Mouse (Mus musculus): Measurements from ENCODE around the gene Nkx1-1. TPM values are rescaled to one million over a fixed set of nuclear protein-coding genes. Genes with fewer than 3 reads are reported as not detected.

Nkx1-1 gene
- total RNA-seq (2017) = not detected in 2 replicates

DNA sequence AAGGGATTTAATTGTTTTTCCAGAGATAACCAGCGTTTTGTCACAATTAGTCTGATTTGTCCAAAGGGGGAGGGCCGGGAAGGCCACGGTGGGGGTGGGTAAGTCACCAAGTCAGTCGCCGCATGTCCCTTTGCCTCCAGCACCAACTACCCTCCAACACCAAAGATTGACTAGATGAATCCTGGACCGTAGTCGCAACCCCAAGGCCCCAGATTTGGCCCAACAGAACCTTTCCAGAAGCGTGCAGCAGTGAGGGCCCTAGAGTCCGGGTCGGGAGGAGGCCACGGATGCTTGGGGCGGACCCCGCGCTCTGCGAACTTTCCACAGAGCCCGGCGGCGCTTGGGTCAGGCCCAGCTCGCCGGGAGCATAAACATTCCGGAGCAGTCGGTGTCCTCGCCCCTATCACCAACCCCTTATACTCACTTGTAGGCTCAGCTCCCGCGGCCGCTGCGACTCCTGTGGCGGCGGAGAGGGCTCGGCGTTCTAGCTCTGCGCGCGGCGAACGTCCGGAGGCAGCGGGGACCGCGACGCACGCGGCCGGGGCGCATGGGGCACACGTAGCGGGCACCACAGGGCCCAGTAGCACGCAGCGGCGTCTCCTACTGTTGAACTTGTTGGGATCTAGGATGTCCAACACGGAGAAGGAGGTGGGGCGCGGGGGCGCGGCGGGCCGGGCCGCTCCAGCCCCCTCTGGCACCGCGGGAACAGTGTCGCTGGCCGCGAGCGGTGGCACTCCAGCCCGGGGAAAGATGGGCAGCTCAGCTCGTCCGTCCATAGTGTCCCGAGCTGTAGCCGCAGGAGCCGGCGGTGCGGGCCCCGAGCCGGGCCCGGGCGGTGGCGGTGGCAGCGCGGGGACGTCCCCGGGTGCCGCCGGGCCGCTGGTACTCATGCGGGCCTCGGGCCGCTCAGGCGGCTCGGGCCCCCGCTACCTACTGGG, at the start of gene Nkx1-1:
Gene Nkx1-1 (minus strand): TSS at position 776 of the 938 bp plus-strand sequence.
- ATAC-seq (replicated peaks; ENCODE audit: low read depth, poor library complexity, severe bottlenecking) = no peak

DNA sequence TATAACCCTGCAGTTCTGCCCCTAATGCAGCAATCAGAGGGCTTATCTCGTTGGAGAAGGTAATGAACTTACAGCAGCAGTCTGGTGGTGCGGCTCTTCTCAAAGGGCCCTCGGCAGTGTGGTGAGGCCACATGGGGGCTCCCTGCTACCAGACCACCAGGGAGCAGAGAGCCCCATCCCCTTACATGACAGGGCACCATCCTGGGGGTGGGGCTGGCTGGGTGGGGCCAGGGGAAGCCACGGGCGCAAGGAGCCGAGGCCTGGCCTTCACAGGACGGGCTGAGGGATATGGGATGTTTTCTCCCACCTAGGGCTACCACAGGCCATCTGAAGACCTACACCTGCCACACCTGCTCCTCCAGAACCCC, 47.5 kb upstream of the Nkx1-1 start:
- ATAC-seq (replicated peaks; ENCODE audit: low read depth, poor library complexity, severe bottlenecking) = no peak

DNA sequence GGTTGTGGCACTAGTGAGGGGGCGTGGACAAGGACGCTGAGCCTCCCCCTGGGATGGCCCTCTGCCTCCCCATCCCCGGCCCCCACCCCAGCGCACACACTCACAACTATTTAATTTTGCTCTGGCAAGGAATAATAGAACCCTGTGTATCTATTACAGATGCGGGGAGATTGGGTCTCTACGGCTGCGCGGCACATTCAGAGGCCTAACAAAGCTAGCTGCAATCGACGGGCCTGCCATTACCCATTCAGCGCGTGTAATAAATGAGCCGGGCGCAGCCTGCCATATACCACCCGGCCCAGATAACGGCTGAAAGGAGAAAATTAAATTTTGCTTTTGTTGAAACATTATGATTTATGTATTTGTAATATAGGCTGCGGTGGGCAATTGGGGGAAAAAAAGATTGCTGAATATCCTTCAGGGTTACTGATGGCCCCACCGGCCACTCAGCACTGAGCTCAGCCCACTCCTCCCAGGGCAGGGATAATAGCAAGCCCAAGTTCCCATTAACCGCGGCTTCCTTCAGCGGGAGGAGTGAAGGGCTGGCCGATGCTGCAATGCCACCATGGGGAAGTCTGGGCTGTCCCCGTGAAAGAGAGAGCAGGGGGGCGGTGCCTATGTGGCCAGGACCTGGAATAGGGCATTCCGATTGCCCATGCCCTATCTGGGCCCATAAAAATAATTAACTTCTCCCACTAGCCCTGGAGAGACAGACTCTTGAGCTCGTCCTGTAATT, 47.0 kb upstream of the Nkx1-1 start:
- 0 out of 2 replicates have a peak, but pooled peaks have one; percentile 32 for ATAC-seq (replicated peaks; ENCODE audit: low read depth, poor library complexity, severe bottlenecking)

DNA sequence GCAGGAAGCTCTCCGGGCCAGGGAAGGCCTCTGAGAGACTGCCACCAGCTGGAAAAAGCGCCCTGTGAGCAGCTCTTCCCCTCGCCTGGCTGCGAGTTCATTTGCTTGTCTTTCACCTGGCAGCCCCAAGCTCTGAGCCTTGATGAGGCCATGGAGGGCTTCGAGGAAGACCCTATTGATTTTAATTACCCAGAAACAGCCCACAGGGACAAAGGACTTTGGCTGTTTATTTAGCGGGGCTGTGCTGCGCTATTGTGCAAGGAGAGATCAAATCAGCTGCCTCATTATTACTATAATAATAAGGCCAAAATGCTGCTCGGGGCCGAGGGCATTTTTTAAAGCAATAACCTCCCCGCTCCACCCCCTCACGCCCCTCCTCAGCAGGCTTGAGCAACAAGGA, 31.7 kb upstream of the Nkx1-1 start:
- no peak for ATAC-seq (replicated peaks; ENCODE audit: low read depth, poor library complexity, severe bottlenecking)

DNA sequence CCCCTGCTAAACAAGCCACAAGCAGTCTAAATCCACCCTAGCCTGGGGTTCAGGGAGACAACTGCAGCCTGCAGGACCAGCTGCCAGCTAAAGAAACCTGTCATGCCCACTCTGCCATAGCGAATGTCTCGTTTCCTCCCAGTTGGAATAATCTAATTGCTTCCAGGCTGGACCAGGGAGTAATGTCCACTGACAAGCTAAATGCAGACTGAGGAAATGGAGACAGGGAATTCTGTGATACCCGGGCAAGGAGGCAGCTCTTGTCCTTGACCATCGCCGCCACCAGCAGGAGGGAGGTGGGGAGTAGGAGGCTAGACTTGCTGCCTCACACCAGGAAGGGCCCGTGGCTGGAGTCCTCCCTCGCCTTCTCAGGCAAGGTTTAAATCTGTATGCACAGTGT, 30.6 kb upstream of the Nkx1-1 start:
- no peak for ATAC-seq (replicated peaks; ENCODE audit: low read depth, poor library complexity, severe bottlenecking)

DNA sequence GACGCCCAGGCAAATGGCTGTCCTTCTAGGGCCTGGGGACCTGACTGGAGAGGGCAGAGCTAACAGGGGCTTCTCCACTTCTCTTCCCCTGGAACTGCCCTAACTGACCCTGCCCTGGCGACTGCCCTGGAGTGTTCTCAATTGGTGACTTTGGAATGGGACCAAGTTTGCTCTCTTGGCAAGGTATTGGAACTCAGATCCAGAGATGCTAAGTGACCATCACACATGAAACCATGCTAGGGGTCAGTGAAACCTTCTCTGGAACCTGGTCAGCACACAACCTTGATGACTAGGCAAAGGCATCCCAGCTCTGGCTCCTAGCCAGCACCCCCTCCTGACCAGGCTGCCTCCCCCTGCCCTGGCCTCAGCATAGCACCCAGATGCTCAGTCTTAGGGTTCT, 25.3 kb upstream of the Nkx1-1 start:
- no peak for ATAC-seq (replicated peaks; ENCODE audit: low read depth, poor library complexity, severe bottlenecking)

DNA sequence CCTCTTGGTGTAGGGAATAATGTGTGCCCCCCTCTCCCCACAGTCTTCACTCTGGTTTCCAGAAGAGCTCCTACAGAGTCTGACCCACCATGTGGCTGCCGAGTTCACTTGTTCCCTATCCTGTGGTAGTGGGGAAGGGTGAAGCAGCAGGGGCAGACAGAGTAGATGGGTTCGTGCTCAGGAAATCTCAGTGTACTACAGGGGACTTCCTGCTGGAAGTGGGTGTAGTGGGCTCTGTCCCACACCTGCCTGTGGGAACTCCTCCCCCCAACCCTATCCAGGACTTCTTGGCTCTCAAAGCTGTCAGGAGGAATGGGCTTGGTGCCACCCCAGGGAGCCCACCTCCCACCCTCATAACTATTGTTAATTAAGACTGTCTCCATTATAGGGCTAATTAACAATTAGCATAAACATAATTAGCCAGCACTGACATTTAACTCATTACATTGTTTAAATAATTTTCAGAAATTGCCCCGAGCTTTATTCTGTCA, 24.4 kb upstream of the Nkx1-1 start:
- ATAC-seq (replicated peaks; ENCODE audit: low read depth, poor library complexity, severe bottlenecking) = no peak

DNA sequence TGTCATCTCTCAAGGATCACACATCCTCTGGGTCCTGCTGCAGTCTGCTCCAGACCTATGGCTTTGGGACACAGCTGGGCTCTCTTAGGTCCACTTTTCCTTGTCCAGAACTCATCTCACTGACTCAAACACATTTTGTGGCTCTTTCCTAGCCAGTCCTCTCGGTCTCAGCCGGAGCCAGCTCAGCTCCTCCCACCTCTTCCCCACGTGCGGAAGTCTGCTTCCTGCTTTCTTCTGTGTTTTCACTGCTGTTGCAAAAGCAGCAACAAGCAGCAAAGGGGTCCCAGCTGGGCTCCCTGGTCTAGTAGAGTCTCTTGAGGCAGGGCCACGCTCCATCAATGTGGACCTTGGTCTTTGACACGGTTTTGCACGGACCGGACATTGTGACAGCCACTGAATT, 22.0 kb upstream of the Nkx1-1 start:
- peak; percentile 53 for ATAC-seq (replicated peaks; ENCODE audit: low read depth, poor library complexity, severe bottlenecking)

DNA sequence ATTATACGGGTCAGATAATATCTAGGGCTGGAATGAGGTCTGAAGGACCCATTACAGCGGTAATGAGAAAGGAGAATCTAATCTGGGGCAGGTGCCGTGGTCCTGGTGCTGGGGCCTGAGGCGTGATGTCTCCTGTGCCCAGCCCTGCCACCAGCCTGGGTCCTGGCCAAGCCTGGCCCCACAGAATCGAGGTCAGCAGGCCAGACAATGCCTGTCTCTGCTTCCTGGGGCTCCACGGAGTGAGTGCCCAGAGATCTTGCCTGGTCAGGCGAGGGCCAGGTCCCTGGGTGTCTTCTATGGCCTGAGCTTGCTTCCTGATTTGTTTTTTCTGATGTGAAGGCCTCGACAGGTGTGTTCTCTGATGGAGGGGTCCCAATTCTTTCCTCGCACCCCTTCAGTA, 10.0 kb upstream of the Nkx1-1 start:
- peak; percentile 6; the same call in 1 of the 2 replicates for ATAC-seq (replicated peaks; ENCODE audit: low read depth, poor library complexity, severe bottlenecking)

DNA sequence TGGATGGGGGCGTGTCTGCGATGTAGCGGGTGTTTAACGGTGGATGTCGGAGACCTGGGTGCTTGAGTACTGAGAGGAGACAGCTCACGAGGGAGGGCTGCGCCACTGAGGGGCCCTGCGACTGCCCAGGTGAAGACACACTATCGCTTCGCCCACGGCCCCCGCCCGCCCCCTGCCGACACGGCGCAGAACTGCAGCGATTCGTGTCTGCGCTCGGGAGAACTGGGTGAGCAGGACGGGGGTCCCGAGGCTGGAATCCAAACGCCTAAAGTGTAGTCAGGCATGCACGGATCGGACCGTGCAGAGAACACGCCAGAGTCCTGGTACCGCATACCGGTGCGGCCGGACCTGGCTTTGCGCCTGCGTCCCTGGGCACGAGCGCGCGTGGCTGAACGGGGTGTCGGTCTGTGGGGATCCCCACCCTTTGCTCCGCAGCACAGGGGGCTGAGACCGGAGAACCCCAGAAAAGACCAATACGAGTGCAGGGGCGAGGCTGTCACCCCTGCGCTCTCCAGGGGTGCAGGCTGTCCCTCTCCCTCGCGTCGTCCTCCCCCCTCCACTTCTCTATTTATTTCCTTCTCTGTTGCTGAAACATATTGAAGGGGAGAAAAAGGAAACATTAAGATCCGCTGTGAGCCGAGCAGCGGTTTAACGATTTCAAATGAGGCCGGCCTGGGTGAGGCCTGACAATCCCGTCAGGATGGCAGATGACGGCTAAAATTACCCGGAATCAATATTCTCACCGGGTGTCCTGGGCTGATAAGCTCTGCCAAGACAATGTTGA, 9.3 kb upstream of the Nkx1-1 start:
- peak; percentile 66 for ATAC-seq (replicated peaks; ENCODE audit: low read depth, poor library complexity, severe bottlenecking)

DNA sequence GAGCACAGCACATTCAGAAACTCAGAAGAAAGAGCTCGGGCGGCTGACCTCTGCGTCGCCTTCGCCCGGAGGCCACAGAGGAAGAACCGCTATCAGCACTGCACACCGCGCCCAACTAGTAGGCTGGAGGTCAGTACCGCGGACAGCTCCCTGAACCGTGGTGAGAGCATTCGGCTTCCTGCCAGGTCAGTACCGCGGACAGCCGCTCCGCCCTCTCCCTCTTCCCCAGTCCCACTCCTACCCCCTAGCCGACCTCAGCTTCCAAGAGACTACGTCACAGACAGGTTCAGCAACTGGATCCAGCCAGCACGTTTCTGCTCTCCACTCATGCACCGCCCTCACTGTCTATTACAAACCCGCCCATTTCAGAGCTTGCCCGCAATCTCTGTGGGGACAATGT, 4.4 kb upstream of the Nkx1-1 start:
- peak; percentile 94 for ATAC-seq (replicated peaks; ENCODE audit: low read depth, poor library complexity, severe bottlenecking)

DNA sequence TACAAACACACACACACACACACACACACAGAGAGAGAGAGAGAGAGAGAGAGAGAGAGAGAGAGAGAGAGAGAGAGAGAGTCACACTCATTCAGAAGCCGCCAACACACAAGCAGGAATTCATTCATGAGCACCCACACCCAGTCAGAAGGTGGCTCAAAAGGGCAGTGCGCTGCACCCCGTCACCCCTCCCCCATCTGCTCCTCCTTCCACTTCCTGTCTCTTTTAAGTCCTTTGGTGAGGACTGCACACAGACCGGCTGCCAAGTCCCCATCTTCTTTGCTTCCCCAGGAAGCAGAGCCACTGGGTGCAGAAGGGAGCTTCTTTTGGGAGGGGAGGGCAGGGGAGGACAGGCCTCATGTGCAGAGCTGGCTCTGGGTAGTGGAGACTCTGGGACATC, 2.2 kb upstream of the Nkx1-1 start:
- ATAC-seq (replicated peaks; ENCODE audit: low read depth, poor library complexity, severe bottlenecking) = no peak

DNA sequence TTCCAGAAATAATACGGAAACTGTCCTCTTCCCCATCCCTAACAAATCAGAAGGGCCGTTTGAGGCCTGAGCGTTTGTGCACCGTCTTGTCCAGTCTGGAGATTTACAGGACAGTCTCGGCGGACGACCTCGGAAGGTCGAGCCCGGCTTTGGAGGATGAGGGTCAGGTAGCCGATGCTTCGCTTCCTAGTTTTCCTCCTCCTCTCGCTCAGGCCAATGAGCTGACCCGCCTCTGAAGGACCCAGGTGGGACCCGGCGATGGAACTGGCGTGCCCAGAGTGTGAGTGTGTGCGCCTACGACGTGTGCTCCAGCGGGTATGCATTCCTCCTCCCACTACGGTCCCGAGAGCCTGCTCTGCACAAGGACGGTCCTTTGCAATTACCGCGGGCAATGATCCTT, 1.4 kb upstream of the Nkx1-1 start:
- no peak for ATAC-seq (replicated peaks; ENCODE audit: low read depth, poor library complexity, severe bottlenecking)

DNA sequence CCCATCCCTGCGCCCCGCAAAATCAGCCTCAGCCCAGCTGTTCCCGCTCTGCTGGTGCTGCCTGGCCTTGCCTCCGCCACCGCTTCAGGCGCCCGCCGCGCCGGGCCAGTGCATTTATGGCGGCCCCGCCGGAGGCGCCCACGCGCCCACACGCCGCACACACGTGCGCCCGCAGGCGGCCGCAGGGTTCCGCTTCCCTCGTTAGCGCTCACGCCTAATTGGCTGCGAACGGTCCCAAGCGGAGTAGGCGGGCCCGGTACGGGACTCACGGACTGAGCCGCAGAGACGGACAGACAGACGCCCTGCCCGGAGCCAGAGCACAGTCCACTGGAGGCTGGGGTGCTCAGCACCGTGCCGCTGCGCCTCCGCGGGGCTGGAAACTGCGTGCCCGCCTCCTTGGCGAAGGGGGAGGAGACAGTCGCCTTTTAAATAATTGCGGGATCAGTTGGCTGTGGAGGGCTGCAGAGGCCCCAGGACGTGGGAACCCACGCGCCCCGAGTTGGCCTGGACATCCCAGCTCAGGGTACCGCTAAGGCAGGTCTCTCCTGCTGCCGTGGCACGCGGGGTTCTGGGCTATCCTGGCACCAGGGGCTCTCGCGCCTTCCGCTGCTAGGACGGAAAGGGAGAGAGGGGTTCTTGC, 485 bp upstream of the Nkx1-1 start:
- no peak for ATAC-seq (replicated peaks; ENCODE audit: low read depth, poor library complexity, severe bottlenecking)

DNA sequence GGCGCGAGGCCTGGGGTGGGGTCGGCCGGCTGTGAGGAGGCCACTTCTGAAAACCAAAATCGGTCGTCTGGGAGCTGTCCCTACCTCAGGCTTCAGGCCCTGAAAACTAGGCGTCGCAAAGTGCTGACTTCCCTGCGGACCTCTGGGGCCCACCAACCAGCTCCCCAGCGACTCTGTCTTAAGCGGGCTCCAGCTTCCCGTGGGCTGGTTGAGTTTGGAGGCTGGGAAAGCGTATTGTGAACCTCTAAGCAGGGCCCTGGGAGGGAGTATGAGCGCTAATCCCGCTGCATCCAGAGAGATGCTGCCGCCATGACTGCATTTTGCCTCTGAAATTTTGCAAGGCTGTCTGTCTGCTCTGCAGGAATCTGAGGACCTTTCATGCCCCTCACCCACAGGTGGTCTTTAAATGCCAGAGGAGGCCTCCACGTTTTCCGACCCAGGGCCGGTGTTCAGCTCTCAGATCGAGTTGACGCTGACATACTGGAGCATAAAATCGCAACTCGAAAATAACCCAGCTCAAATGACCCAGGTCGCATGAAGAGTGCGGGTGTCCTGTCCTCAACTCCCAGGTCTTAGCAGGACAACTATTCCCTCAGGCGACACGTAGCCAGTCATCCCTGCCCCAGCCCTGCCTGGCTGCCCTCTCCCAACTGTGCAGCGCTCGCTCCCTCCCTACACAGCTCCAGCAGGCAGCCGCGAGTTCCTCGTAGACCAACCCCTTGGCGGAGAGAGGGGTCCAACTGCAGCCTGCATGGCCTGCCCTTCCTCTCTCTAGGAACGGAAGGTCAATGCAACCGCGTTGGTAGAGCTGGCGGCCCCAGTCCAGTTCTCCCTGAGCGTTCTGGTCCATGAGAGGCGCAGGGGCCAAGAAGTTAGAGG, 1.5 kb downstream of the Nkx1-1 start:
- ATAC-seq (replicated peaks; ENCODE audit: low read depth, poor library complexity, severe bottlenecking) = no peak

DNA sequence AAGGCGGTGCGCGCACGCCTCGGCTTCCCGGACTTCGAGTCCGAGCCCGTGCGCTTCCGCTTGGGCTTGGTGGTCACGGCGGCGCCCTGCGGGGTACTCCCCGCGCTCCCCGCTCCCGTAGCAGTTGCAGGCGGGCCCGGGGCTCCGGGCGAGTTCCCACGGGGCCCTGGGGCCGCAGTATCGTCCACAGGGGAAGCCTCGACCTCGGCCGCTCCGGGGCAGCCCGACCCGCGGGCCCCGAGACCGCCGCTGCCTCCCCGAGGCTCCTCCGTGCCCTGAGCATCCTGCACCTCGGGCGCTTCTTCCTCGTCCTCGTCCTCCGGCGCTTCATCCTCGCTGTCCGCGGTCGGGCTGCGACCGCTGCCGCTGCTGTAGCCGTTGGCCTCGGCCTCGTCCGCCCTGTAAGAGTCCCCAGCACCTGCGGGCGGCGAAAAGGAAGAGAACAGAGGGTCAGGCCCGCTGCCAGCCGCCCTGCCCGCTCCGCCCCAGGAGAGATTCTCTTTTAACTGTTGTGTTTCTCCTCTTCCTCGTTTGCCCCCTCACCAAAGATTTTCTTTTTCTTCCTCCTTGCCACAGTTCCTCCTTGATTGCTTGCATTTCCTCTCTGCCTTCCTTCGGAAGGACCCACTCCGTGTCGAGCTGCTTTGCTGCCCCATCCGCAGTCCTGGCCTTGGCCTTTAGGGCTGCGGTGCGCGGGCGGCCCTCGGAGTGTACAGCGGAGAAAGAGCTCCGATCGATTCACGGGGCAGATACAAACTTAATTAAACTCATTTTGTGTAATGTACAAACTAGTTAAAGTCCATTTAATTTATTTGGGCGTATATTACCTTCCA, 2.4 kb downstream of the Nkx1-1 start:
- no peak for ATAC-seq (replicated peaks; ENCODE audit: low read depth, poor library complexity, severe bottlenecking)

DNA sequence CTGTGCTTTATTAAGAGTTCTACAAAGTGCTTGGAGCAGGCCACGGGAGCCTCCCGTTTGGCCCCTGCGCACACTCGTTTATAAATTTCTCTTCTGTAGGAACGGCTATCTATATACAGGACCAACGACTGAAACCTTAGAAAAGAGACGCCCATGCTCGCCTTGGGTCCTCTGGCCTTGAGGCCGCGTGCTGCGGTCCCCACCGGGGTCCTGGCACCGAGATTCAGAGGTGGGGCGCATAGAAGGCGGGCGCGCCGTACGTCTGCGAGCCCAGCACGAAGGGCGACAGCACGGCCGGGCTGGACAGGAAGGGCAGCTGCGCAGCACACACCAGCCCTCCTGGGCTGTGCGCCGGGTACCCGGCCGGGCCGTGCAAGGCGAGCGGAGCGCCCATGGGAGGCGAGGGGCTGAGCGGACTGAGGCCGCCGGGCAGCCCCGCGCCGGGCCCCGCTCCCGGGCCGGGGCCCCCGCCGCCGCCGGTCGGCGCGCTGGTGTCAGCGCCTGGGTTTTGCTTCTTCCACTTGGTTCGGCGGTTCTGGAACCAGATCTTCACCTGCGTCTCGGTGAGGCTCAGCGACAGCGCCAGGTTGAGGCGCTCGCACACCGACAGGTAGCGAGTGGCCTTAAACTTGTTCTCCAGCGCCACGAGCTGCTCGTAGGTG, 3.1 kb downstream of the Nkx1-1 start:
- ATAC-seq (replicated peaks; ENCODE audit: low read depth, poor library complexity, severe bottlenecking) = no peak

DNA sequence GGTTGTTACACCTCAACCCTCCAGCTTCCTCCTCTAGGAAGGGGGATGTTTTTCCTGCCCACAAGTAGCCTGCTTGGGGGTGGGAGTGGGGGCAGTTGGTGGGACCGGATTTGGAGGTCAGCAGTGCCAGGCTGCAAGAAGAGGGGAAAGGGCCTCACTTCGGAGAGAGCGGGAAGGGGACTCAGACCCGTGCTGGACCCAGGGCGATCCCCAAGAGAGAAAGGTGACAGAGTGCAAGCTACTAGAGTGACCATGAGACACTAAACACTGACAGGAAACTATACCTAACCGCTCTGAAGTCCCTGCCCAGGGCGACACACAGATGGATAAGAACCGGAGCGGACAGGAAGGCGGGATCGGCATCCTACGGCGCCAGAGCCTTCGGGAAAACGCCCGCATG, 3.7 kb downstream of the Nkx1-1 start:
- no peak for ATAC-seq (replicated peaks; ENCODE audit: low read depth, poor library complexity, severe bottlenecking)

Data from common myeloid progenitor, adult 5-6 weeks (primary cell).